Mouse (Mus musculus) layer of hippocampus, postnatal 25 days (tissue): ENCODE measurements around the gene Prok1. TPM values are rescaled to one million over a fixed set of nuclear protein-coding genes. Genes with fewer than 3 reads are reported as not detected.
A peak's percentile ranks its signal among the peaks of the same experiment; 100 is the strongest.

Source experiments
- DNase-seq, 2 experiments: peaks; one replicate each; pipeline ENCODE4 v3.0.0; 2022; ENCODE audit warnings: mixed read lengths in 2 of 2, low spot score in 1 of 2; ENCODE audit errors: extremely low spot score in 1 of 2
- total RNA-seq, 2 experiments: library from RNA; stranded (reverse); gene quantifications; 2 replicates each; pipeline ENCODE4 v1.2.3; 2021

The Prok1 gene
- total RNA-seq, result under 1 TPM in 1 of 2 experiments, not detected in 1; 0.07 TPM

DNA sequence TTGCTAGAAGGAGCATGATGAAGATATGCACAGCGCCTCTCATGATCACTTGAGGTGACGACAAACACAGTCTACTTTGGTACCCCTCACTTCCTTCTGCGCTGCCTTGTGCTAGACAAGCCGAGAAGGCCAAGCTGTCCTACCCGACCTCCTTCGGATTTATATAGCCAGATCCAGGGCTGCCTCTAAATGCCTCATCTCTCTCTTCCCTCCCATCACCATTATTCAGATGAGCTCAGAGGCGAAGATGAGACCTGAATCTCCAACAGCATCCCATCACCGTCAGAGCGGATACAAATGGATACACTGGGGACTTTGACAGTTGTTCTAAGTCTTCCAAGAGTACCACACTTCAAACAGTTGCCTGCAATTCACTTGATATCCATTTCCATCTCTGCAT, at the start of gene Prok1:
Prok1 (minus strand) TSS at position 101 of the 400 bp plus-strand sequence.
- DNase-seq, result no peak

DNA sequence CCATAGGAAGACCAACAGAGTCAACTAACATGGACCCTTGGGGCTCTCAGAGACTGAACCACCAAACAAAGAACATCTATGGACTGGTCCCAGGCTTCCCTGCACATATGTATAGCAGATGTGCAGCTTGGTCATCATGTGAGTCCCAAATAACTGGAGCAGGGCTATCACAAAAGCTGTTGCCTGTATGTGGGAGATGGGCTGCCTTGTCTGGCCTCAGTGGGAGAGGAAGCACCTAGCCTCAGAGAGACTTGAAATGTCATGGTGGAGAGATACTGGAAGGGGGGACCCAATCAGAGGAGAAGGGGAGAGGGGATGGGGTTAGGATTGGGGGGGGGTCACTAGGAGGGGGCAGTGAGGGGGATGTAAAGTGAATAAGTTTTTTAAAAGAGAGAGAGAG, 47.8 kb upstream of the Prok1 start:
- no peak for DNase-seq

DNA sequence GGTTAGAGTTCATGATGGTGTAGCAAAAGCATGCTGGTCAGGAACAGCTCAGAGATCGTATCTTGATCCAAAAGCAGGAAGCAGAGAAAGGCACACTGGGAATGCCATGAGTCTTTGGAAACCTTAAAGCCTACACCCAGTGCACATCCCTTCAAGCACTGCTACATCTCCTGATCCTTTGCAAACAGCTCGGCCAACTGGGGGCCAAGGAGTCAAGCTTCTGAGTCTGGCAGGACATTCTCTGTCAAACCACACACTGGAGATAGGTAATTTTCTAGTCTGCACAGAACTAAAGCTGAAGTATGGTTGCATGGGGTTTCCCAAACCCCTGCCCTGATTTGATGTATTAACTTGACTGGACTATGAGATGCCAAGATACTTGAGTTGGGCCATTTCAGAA, 46.6 kb upstream of the Prok1 start:
- DNase-seq, result no peak

DNA sequence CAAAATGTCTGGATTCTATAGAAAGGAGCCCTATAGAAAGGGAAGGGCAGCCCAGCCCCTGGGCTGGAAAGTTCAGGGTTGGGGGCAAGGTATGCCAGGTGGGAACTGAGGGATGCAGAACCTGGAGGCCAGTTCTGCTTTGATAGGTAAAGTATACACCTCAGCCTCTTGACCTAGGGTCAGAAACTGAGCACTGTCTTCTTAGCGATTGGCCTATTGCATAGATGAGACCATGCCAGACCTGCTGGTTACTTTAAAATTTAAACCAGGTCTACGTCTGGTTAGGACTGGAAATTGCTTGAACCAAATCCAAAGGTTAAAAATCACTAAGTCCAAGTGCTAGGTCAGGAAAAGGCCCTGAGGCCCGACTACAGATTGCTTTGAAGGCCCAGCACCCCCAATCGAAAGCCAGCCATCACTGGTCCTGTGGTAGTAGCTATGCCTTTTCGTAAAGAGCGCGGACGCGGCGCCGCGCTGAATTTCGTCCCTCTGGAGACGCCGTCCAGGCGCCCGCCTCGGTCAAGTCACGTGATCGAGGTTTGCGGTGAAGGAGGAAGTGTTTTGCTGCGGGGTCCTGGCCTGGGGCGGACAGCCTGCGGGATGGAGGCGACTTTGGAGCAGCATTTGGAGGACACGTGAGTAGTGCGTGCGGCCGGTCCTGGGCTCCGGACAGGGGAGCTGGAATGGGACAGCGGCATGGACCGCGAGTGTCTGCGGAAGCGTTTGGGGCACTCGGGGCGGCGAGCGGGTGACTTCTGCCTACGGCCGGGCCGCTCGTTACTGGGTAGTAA, 39.2 kb upstream of the Prok1 start, which contains the start of gene Lamtor5:
Lamtor5 (plus strand) TSS at position 380 of the 791 bp plus-strand sequence.
- peak; percentile 84 to 85 for DNase-seq

DNA sequence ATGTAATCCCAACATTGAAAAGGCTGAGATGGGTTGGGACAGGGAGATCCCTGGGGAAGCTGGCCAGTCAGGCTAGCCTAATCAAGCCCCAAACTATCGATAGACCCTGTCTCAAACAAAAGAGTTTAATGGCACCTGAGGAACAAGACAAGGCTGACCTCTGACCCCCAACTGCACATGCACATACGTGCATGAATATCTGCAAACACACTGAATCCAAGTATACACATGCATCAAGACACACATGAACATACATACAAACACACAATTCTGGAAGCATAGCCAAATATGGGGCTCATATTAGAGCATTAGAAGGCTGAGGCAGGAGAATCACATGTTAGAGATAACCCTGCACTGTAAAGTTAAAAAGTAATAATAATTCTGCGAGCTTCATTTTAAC, 37.1 kb upstream of the Prok1 start:
- no peak for DNase-seq

DNA sequence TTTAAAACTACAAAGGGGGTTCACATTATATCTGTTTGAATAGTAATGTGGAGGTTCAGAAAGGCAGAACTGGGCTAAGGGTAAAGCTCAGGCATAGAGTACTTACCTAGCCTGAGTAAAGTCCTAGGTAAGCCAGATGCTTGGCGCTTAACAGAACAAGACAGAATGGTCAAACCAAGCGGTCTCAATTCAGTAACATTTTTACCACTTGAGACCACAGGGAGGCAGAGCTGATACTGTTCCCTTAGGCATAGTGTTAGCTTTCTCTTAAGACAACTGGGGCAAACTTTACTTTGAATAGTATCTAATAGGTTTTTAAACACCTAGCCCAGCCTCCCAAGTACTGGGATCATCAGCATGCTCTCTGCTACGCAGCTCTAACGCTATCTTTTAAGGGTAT, 36.5 kb upstream of the Prok1 start:
- no peak for DNase-seq

DNA sequence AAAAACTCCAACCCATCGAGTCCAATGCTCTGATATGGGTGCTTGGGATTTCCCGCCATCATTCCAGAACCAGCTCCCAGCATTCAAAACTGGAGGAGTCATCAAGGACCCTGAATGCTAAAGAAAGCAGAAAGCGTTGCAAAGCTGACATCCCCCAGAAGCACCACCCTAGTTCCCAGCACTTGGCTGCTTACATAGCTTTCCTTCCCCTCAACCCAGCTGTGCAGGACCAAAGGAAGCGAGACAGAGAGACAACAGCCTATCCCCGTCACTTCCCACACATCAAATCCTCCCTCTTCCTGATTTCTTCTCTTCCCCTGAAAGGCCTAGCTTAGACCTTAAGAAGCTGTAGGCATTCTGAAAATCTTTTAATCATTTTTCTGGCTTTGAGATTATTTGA, 35.8 kb upstream of the Prok1 start:
- no peak for DNase-seq

DNA sequence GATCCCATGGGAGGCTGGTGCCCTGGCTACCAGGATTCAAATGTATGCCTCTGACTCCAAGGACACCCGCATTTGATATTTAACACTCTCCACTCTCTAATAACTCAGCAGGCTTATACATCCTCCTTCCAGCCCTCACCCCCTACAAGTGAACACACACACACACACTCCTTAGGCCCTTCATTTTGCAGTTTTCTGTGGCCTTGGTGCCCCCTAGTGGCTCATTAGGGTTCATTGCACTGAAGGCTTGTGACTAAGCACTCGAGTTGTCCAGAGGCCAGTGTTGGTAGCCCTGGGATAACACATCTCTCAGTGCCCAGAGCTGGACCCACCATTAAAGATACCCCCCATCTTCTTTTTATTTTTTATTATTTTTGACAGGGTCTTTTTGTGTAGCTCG, 34.3 kb upstream of the Prok1 start:
- peak; percentile 51 to 66 for DNase-seq

DNA sequence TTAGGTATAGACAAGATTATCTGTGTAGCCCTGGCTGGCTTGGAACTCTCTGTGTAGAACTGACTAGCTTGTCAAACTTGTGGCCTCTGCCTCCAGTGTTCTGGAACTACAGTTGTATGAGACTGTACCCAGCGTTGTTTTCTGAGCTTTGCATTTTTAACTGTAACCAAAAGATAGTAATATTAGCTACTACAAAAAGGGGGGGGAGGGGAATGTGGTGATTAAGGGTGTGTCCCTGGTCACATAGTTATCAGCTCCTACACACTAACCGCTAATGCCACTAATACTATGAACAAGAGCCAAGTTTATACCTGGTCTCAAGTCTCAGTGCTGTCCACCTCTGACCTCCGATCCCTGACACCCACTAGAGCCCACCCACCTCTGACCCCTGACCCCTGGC, 32.9 kb upstream of the Prok1 start:
- no peak for DNase-seq

DNA sequence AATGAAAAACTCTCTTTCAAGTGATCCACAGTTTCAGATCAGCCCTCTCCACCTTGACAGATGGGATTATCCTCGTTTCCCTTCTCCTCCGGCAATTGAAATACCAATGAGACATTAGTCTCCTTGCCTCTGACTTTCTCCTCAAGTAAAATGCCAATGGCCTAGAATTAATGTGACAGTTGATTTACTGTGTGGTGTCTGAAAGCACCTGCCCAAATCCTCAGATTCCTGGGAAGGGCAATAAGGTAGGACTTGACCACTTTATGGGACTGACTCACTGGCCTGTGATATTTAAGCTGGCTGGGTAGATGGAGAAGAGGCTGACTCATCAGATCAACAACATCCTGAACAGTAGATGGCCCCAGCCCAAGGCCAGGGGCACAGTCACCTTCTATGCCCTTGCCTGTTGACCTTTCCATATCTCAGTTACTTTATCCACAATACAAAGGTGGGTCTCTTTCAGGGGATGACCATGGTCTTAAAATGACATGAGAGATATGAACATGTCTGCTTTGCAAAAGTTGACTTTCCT, 27.4 kb upstream of the Prok1 start:
- DNase-seq, result no peak

DNA sequence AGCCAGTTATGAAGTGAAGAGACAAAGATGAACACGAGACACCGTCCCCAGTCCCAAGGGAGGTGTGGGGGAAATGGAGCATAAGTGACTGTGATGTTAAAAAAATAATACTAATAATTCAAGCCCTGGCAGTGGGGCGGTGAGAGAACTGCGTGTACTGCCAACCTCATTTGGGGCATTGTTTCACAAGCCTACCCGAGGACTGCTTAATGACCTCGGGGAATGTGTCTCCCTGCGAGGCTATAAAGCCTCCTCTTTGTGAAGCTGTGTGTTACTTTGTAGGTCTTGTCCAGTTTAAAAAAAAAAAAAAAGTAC, 22.3 kb upstream of the Prok1 start:
- DNase-seq, result no peak

DNA sequence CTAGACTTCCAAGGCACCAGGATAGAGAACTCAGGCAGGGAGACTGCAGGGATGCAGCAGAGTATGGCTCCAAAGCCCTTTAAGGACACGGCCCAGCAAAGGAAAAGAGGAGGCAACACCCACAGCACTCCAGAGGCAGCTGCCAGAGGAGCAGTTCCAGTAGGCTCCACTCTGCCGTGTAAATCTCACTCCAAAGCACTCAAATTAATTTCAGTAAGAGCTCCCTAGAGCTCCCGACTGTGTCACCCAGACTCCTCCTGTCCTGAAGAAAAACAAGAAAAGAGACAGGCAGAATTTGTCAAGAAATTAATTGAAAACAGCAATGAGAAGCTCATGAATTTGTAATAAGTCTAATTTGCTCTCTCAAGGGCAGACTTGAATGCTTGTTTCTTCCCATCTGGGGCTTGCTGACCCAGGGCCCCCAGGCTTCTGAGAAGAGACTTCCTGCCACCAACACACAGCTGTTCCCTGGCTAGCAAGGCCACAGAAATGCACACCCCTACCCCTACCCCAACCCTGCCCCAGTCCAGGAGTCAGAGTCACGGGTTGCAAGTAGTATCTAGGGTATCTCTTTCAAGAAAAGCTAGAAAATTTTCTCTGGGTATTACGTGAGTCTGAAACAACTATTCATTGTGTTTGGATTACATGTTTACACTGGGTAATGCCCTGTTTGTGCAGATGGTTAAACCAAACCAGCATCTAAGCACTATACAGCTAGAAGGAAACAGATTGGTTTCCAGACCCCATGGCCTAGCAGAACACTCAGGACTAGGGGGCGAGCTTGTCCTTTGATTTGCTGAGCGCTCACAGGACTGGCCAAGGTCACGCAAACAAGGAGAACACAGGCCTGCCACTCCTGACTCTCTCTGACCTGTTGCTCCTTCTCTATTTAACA, 21.7 kb upstream of the Prok1 start:
- peak in 1 of 2 experiments; percentile 15 for DNase-seq

DNA sequence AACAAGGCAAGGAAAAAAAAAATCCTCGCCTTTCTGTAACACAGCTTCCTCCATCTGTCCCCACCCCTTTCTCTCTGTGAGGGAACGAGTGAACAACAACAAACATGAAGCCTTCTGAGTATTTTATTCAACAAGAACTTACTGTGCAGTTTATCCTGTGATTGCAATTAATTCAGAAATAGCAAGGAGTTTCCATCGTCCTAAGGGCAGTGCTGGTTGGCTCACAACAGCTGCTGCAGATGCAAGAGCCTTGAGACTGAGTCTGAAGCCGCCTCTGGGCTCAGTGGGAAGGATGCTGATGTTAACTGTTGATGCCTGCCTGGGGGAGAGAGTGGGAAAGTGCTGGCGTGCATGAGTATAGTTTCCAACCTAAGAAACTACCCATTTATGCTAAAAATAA, 18.4 kb upstream of the Prok1 start:
- DNase-seq, result no peak

DNA sequence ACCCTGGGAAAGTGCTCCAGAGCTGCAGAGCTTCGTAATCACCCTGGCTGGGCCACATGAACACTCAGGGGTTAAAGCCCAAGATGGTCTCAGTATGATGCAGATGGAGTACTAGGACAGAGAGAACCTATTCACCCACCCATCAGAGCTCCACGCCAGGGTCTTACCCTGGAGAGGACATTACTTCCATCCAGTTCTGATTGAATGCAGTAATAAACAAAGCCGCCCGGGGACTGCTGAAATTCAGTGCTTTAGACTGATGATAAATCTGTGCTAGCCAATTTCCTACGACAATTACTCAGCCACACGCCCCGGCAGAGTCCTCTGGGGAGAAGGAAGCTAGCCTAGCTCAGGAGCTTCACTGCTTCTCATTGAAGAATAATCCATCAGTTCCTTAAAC, 17.2 kb upstream of the Prok1 start:
- no peak for DNase-seq

DNA sequence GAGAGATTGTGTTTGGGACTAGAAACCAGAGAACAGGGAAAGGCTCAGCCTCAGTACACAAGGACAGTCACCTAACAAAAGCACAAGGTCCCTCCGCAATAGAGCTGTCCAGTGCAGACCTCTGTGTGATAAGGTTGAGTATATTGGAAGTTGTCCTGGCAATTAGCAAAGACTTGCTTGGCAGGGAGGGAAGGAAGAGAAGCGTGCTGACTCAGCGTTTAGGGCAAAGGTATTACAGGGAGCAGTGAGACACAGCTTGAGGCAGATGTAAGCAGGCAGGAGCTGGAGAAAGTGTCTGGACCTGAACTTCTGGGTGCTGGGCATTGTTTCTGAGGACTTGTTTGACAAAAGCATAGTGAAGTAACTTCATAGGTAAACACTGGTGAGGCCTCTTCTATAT, 16.5 kb upstream of the Prok1 start:
- DNase-seq, result no peak

DNA sequence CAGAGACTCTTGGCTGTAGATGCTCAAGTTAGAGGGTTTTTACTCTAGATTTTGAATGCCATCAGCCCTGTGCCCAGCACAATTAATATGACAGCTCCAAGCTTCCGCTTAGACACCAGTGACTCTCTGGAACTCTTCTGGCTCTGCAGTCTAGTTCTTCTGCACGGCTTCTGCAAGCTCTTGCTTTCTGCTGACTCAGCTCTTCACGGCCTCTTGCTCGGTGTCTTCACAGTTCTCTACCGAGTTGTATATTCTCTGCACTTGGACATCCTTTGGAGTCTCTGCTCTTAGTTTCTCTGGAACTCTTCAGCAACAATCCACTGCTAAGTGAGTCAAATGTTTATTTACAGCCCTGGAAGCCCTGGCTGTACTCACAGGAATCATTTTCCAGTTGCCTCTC, 14.4 kb upstream of the Prok1 start:
- DNase-seq, result no peak

DNA sequence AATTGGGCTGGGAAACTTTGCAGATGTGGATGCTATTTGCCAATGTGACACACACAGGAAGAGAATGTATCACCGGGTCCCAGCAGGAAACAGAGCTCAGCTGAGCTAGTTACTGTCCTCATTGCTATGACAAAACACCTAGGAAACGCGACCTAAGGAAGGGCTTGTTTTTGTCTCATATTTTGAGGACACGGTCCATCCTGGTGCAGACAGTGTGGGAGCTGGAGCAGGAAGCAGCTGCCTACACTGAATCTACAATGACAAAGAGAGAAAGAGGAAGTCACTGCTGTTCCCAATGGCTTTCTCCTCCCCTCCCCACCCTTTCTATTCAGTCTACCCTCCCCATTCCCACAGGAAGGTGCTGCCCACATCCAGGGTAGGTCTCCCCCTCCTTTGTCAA, 12.5 kb upstream of the Prok1 start:
- no peak for DNase-seq

DNA sequence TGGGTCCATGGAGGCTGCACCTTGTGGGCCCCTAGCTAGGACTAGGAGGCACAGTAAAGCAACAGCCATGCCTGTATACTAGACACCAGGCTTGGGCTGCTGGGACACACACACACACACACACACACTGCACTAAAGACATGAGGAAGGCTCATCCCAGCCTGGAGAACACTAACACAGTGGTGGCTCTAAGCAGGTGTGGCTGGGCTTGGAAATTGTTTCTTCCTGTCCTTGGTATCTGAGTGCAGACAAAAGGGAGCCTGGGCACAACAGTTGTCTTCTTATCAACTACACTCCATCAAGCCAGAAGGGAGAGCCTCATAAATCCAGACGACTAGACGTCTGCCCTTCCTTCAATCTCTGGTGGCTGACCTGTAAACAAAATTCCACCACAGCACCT, 10.8 kb upstream of the Prok1 start:
- DNase-seq, result no peak

DNA sequence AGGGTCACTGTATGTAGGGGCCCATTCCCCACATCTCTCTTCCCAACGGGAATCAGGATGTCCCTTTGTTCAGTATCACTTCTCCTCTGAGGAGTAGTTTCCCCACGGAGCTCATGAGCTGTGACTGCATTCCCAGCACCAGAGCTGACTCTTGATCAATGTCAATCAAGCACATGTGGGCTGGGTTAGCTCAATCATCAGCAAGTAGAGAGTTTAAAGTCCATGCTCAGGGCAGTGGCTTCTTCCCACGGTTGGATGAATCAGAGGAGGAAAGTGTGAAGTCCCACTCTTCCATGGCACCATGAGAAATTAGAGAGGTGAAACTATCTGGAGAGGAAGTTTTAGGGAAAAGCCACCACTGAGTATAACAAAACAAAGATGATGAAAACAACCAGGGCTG, 9.5 kb upstream of the Prok1 start:
- DNase-seq, result no peak

DNA sequence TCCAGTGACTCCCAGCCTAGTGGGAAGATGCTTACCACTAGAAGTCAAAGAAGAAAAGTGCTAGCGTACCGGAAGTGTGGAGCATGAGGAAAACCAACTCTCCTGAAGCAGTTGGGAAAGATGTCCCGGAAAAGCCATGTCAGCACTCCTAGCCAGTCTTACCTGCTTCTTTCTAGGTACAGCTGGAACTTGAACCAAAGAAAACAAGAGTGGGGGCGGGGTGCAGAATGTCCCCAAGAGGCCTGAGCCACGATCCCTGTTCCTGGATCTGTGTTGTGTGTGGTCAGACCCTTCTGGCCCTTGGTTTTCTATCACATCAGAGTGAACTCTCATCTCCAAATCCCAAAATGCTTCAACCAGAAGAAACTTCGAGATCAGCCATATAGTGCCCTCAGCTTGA, 7.4 kb upstream of the Prok1 start:
- no peak for DNase-seq

DNA sequence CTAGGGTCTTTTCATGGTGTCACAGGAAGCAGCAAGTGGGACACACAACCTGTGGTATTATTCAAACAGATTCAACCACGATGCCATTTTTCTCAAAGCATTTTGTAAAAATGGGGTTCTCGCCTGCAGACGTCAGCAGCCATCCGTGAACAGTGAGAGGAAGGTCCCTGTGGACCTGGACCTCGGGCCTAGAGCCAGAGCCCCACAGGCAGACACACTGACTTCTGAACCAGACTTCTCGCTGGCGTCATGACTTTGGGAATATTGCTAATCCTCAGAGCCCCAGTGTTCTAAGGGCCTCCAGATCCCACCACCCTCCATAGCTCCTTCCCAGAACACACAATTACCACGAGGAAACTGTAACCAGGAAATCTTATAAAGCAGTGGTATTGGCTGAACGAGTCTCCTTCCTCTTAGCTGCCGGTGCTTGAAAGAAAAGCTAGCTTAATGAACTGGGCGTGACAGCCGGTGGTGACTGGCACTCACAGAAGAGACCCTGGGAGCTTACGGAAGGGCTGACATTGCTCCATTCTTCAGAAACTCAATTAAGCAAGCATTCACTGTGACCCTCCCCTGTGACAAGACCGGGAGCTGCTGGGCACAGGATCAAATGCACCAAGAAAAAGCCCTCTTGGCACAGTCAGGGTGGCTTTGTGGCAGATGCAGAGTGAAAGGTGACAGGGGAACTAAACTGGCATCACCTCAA, 2.0 kb upstream of the Prok1 start:
- no peak for DNase-seq
